Mouse (Mus musculus) limb, embryonic 15.5 days (tissue): ENCODE data around the gene Msi1. TPM values are rescaled to one million over a fixed set of nuclear protein-coding genes. Genes with fewer than 3 reads are reported as not detected.

Source experiments
- ATAC-seq: fragments of 200-750 bp; cut with Nextera tagmentation; 2 replicates; pipeline ENCODE4 v1.8.0; 2017; ENCODE audit warnings: low read depth, moderate TSS enrichment; ENCODE audit not compliant: insufficient number of reproducible peaks, low FRiP score, low TSS enrichment
- H3K27ac ChIP-seq: fragments of 300-500 bp; sonication (generic); 2 replicates; pipeline ENCODE4 v1.5.1; 2015; ENCODE audit warnings: moderate library complexity, mild to moderate bottlenecking, inconsistent platforms
- H3K27me3 ChIP-seq: fragments of 300-500 bp; sonication (generic); 2 replicates; pipeline ENCODE4 v1.6.1; 2015; ENCODE audit warnings: inconsistent platforms
- H3K36me3 ChIP-seq: fragments of 300-500 bp; sonication (generic); 2 replicates; pipeline ENCODE4 v1.6.1; 2015; ENCODE audit warnings: inconsistent platforms
- H3K4me1 ChIP-seq: fragments of 300-500 bp; sonication (generic); 2 replicates; pipeline ENCODE4 v1.6.1; 2015; ENCODE audit warnings: inconsistent platforms
- H3K4me2 ChIP-seq: fragments of 300-500 bp; sonication (generic); 2 replicates; pipeline ENCODE4 v1.6.1; 2015; ENCODE audit warnings: mild to moderate bottlenecking, inconsistent platforms
- H3K4me3 ChIP-seq: fragments of 300-500 bp; sonication (generic); 2 replicates; pipeline ENCODE4 v1.5.1; 2015; ENCODE audit warnings: mild to moderate bottlenecking, inconsistent platforms
- H3K9ac ChIP-seq: fragments of 300-500 bp; sonication (generic); 2 replicates; pipeline ENCODE4 v1.6.1; 2015; ENCODE audit warnings: inconsistent platforms
- H3K9me3 ChIP-seq: fragments of 300-500 bp; sonication (generic); 2 replicates; pipeline ENCODE4 v1.6.1; 2016; ENCODE audit warnings: inconsistent platforms
- WGBS: fragments of 180-500 bp; shearing (Covaris S2); methylation state at CpG from one replicate; pipeline ENCODE4 v1.1.7; 2015; 5-methylcytosine and 5-hydroxymethylcytosine counted together
- polyA plus RNA-seq: library from polyadenylated mRNA; unstranded; fragments of >200 nt; fragmentation: Nextera tagmentation; extraction: Ambion mirVana; gene quantifications from 2 replicates; pipeline ENCODE4 v1.2.1, GENCODE M21; 2015

The Msi1 gene
- polyA plus RNA-seq, 1 experiment from 2014 or later: 8.4 TPM

GRCm38 (mm10) chr5:115408110-115408509 is 21.3 kb upstream of the Msi1 start:
- Histone ChIP-seq H3K4me2 (no peak overlapping the region), H3K27me3 (no peaks in the 10 kb centered on the region), H3K9ac (no peak overlapping the region), H3K4me1 (peaks cover 12% of the 10 kb centered on the region), H3K4me3 (no peak overlapping the region), H3K36me3 (no peaks in the 10 kb centered on the region), H3K9me3 (no peaks in the 10 kb centered on the region), H3K27ac (no peak overlapping the region)
- ATAC-seq: no peak
- 20% methylated on average over 9 of the region's 9 CpGs for WGBS

DNA sequence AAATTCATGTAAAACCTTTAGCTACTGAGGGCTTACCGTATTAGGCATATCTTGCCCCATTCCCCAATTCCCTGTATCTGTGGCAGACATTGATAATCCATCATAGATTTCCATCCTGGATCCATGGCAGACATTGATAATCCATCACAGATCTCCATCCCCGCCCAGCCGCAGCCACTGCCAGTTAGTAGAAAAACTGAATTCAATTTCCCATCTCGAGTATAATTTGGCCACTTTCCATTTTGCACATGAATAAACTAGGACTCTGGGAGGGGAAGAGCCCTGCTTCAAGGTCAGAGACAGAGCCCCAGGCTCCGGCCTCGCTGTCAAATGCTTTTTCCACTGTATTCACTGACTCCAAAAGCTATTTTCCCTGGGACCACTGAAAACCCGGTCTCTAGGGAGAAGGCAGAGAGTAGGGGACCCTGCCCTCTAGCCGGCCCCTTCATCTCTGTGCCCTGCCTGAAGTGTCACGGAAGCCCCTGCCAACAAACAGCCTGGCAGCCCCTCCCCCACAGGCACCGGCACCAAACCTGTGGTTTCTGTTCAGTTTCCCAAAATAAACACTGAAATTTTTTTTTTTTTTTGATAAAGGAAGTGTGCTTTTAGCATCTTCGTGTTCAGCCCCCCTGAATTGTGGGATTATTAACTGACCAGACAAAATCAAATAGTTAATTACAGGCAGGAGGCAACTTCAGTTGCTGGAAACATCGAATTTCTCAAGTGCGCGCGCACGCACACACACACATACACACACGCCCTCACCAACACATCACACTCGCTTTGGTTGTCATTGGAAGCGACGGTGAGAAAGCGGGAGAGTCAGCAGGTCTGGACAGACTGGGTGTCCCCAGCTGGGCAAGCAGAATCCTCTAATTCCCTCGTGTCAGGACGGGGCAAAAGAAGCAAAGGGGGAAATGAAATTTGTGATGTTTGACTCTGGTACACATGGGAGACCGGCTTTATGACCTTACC is 14.0 kb upstream of the Msi1 start:
- ATAC-seq: no peak
- H3K4me2 ChIP-seq: peak overlapping the region; percentile 26; the same call in 1 of the 2 replicates

DNA sequence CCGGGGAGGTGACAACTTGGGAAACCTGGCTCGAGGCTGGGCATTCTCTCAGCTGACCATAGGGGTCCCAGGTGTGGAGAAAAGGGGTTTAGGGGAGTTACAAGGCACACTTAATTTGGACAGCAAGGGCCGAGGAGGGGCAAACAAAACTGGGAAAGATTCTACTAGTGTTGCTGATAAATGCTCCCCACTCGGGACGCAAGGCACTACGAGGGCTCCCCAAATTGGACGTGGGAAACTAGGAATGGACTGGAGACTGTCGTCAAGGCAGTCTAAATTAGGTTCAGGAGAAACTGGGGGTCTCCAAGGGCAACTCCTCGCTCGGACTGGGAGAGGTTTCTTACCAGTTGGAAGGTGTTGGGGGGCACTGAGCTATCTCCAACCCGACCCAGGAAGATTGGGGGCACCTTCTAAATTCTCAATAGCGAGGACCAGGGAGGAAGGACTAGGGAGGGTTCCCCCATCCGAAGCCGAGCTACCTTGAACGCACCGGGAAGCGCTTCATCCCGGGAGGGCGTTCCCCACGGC is 504 bp upstream of the Msi1 start:
- Histone ChIP-seq H3K9me3 (no peaks in the 10 kb centered on the region), H3K4me1 (peaks cover 29% of the 10 kb centered on the region), H3K4me3 (peak overlapping the region; percentile 95), H3K36me3 (0 out of 2 replicates have a peak, but pooled peaks cover 6% of the 10 kb centered on the region), H3K4me2 (peak overlapping the region; percentile 89), H3K9ac (peak overlapping the region; percentile 87), H3K27me3 (no peaks in the 10 kb centered on the region), H3K27ac (0 out of 2 replicates have a peak overlapping the region, but pooled peaks have one; percentile 43)
- 2% methylated on average over 20 of the region's 20 CpGs for WGBS
- no peak for ATAC-seq

More for the DNA sequence above, 14.0 kb upstream of the Msi1 start:
- Histone ChIP-seq H3K27ac (no peak overlapping the region), H3K27me3 (no peaks in the 10 kb centered on the region), H3K36me3 (no peaks in the 10 kb centered on the region), H3K4me1 (peaks cover 3% of the 10 kb centered on the region; the same call in 1 of the 2 replicates), H3K4me3 (peak overlapping the region; percentile 4; the same call in 1 of the 2 replicates), H3K9ac (no peak overlapping the region), H3K9me3 (no peaks in the 10 kb centered on the region)
- WGBS: 55% methylated on average over 24 of the region's 24 CpGs

DNA sequence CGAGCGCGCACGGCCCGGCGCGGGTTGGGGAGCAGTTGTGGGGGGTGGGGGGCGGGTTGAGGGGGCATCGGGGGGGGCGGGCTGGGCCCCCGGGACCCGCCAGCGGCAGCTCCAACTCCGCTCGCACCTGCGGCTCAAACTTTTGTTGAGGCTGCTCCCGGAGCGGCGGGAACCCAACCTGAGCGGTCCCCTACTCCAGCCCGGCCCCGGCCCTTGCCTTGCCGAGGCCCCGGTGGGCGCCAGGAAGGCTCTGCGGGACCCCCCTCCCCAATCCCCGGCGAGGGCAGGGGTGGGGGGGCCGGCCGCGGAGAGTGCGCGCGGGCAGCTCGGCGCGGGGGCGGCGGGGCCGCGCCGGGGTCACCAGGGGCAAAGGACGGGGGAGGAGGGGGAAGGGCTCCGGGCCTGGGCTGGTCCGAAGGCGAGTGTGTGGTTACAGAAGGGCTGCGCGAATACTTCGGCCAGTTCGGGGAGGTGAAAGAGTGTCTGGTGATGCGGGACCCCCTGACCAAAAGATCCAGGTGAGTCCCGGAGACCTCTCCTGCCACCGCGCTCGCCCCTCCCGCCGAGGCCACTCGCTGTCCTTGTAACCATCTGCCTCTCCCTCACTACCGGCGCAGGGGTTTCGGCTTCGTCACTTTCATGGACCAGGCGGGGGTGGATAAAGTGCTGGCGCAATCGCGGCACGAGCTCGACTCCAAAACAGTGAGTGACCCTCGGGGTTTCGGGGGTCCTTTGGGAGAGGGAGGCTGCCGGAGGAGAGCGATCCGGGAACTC is 975 bp downstream of the Msi1 start:
- Histone ChIP-seq H3K4me1 (peaks cover 43% of the 10 kb centered on the region), H3K4me3 (peak overlapping the region; percentile 95), H3K4me2 (peak overlapping the region; percentile 89), H3K9ac (peak overlapping the region; percentile 87), H3K36me3 (0 out of 2 replicates have a peak, but pooled peaks cover 6% of the 10 kb centered on the region), H3K27ac (peak overlapping the region; percentile 74), H3K9me3 (no peaks in the 10 kb centered on the region), H3K27me3 (no peaks in the 10 kb centered on the region)
- peak; percentile 7; the same call in 1 of the 2 replicates for ATAC-seq
- under 1% methylated on average over 61 of the region's 73 CpGs for WGBS

- WGBS: 17% methylated on average over 14 of the region's 14 CpGs
- ATAC-seq: no peak
- H3K4me1 ChIP-seq: peaks cover 52% of the 10 kb centered on the region
Measured at GRCm38 (mm10) chr5:115431061-115431897, 1.9 kb downstream of the Msi1 start.

GRCm38 (mm10) chr5:115431898-115432259 is 2.5 kb downstream of the Msi1 start:
- no peak for ATAC-seq
- H3K27ac ChIP-seq: no peak overlapping the region

More at GRCm38 (mm10) chr5:115431061-115431897, 1.9 kb downstream of the Msi1 start:
- peak overlapping the region; percentile 95 for H3K4me3 ChIP-seq
- H3K4me2 ChIP-seq: peak overlapping the region; percentile 89
- no peaks in the 10 kb centered on the region for H3K9me3 ChIP-seq
- peak overlapping the region; percentile 74; the same call in 1 of the 2 replicates for H3K27ac ChIP-seq
- no peaks in the 10 kb centered on the region for H3K27me3 ChIP-seq
- H3K9ac ChIP-seq: peak overlapping the region; percentile 87
- H3K36me3 ChIP-seq: 0 out of 2 replicates have a peak, but pooled peaks cover 6% of the 10 kb centered on the region

GRCm38 (mm10) chr5:115432395-115432794 is 3.0 kb downstream of the Msi1 start:
- no peak overlapping the region for H3K4me2 ChIP-seq
- no peaks in the 10 kb centered on the region for H3K9me3 ChIP-seq
- no peak overlapping the region for H3K4me3 ChIP-seq
- H3K36me3 ChIP-seq: 0 out of 2 replicates have a peak, but pooled peaks cover 6% of the 10 kb centered on the region
- WGBS: 76% methylated on average over 11 of the region's 11 CpGs
- ATAC-seq: no peak
- H3K27ac ChIP-seq: no peak overlapping the region
- no peak overlapping the region for H3K9ac ChIP-seq
- peaks cover 63% of the 10 kb centered on the region for H3K4me1 ChIP-seq
- no peaks in the 10 kb centered on the region for H3K27me3 ChIP-seq

More at GRCm38 (mm10) chr5:115431898-115432259, 2.5 kb downstream of the Msi1 start:
- no peak overlapping the region for H3K9ac ChIP-seq
- H3K36me3 ChIP-seq: 0 out of 2 replicates have a peak, but pooled peaks cover 6% of the 10 kb centered on the region
- peak overlapping the region; percentile 89; the same call in 1 of the 2 replicates for H3K4me2 ChIP-seq
- no peaks in the 10 kb centered on the region for H3K9me3 ChIP-seq
- peaks cover 58% of the 10 kb centered on the region for H3K4me1 ChIP-seq
- 52% methylated on average over 7 of the region's 7 CpGs for WGBS
- 0 out of 2 replicates have a peak overlapping the region, but pooled peaks have one; percentile 95 for H3K4me3 ChIP-seq
- no peaks in the 10 kb centered on the region for H3K27me3 ChIP-seq

DNA sequence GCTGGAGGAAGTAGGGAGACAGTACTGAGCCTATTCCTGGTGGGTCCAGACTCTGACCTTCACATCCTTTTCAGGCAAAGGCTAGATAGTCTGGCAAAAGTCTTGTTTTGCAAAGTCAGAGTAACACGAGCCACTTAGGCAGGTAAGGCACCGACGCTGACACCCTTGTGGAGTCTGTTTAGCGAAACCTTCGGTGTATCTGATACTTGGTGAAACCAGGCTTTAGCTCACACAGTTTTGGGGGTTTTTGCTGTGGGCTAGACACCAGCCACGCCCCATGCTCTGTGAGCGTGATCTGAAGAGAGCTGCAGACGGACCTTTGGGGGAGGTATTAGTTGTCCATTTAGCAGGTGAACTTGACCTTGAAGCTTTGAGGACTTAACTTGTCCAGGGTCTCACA is 3.8 kb downstream of the Msi1 start:
- no peaks in the 10 kb centered on the region for H3K27me3 ChIP-seq
- WGBS: 85% methylated on average over 8 of the region's 8 CpGs
- no peak for ATAC-seq
- H3K4me3 ChIP-seq: no peak overlapping the region
- 0 out of 2 replicates have a peak, but pooled peaks cover 6% of the 10 kb centered on the region for H3K36me3 ChIP-seq
- no peak overlapping the region for H3K4me2 ChIP-seq
- H3K27ac ChIP-seq: no peak overlapping the region
- H3K9ac ChIP-seq: no peak overlapping the region
- peaks cover 70% of the 10 kb centered on the region for H3K4me1 ChIP-seq
- H3K9me3 ChIP-seq: no peaks in the 10 kb centered on the region

DNA sequence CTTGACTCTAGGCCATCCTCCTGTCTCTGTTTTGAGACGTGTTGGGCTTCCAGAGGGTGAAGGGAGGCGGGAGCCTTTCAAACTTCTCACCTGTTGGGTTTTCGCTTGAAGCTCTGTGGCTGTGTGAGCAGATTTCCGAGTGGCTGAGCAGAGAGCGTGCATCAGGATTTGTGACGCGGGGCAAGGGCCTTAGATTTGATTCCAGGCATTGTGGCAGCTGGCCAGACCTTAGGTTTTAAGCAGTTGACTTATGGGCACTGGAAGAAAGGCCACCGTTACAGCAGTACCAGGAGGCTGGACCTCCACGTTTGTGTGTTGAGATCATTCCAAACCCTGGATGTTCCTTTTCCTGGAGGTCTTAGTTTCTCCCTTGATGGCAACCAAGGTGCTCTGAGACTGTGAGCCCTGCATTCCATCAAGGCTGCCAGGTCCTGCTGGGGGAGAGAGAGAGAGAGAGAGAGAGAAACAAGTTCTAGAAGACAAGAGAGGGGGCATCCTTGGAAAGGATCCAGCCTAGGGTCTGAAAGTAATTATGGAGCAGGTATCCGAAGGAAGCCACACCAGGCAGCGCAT is 5.0 kb downstream of the Msi1 start:
- Histone ChIP-seq H3K4me2 (no peak overlapping the region), H3K27ac (no peak overlapping the region), H3K4me1 (peaks cover 66% of the 10 kb centered on the region), H3K9ac (no peak overlapping the region), H3K9me3 (no peaks in the 10 kb centered on the region), H3K27me3 (no peaks in the 10 kb centered on the region), H3K4me3 (no peak overlapping the region), H3K36me3 (peaks cover 14% of the 10 kb centered on the region)
- ATAC-seq: no peak
- 43% methylated on average over 11 of the region's 11 CpGs for WGBS

DNA sequence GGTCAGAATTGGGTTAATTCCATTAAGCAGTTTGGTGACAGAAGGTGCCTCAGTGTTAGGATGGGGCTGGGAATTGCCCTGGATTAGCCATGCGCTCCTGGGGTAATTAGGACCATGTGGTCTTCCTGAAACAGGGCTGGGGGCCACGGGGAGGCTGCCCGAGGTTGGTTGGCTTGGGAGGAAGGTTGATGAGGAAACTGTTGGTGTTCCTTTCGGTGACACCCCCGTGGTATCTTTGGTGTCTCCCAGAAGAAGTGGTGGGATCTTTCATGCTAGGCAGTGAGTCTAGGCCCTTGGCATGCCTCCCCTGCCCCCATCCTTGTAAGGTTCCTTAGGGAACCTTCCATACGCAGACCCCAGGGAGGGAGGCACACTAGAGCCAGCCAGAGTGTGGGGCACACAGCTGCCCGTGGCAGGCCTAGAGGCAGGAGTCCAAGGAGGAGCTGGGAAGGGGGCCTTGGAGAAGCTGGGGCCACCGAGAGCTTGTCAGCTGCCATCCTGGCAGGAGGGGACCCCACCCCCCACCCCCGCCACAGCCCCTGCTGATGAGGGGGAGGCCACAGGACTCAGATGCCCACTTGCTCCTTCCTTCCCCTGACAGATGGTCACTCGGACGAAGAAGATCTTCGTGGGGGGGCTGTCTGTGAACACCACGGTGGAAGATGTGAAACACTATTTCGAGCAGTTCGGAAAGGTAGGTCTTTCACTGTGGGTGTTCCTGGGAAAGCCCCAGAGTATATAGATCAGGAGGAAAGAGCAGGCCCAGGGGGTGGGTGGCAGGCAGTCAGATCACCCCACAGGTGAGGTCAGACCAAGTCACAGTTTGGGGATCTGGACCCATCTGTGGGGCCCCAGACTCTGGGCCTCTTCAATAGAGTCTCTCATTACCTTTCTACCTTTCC is 5.7 kb downstream of the Msi1 start:
- Histone ChIP-seq H3K9ac (no peak overlapping the region), H3K36me3 (peaks cover 16% of the 10 kb centered on the region), H3K4me2 (0 out of 2 replicates have a peak overlapping the region, but pooled peaks have one; percentile 64), H3K9me3 (no peaks in the 10 kb centered on the region), H3K4me3 (no peak overlapping the region), H3K27me3 (no peaks in the 10 kb centered on the region), H3K27ac (no peak overlapping the region; the same call in 1 of the 2 replicates), H3K4me1 (peaks cover 66% of the 10 kb centered on the region)
- WGBS: 40% methylated on average over 15 of the region's 15 CpGs
- ATAC-seq: no peak
